Mouse (Mus musculus): ENCODE data around the gene Bpi. TPM values are rescaled to one million over a fixed set of nuclear protein-coding genes. Genes with fewer than 3 reads are reported as not detected.

The Bpi gene
- not detected in 2 replicates for polyA plus RNA-seq (2012; ENCODE audit: insufficient read depth, insufficient read length, missing spikeins)

GRCm38 (mm10) chr2:158258005-158258418 lies at the start of gene Bpi:
TSS of gene Bpi (plus strand) at chr2:158258094.
- H3K4me1 ChIP-seq (ENCODE audit: control insufficient read depth, insufficient read depth, insufficient read length, low read length), result no peaks in the 10 kb centered on the region; the same call in 1 of the 2 replicates
- no peak within 1 kb of the TSS for H3K27ac ChIP-seq (replicated peaks; ENCODE audit: low read depth, low read length)
- no peak within 1 kb of the TSS for H3K4me3 ChIP-seq (ENCODE audit: insufficient read depth, low read depth, low read length)

- H3K4me1 ChIP-seq (ENCODE audit: control insufficient read depth, insufficient read depth, insufficient read length, low read length), result no peaks in the 10 kb centered on the region
- H3K27ac ChIP-seq (replicated peaks; ENCODE audit: low read depth, low read length), result no peak overlapping the region
- H3K4me3 ChIP-seq (ENCODE audit: insufficient read depth, low read depth, low read length), result no peak overlapping the region
These were observed 48.1 kb upstream of the Bpi start for GRCm38 (mm10) chr2:158209776-158210175.

DNA sequence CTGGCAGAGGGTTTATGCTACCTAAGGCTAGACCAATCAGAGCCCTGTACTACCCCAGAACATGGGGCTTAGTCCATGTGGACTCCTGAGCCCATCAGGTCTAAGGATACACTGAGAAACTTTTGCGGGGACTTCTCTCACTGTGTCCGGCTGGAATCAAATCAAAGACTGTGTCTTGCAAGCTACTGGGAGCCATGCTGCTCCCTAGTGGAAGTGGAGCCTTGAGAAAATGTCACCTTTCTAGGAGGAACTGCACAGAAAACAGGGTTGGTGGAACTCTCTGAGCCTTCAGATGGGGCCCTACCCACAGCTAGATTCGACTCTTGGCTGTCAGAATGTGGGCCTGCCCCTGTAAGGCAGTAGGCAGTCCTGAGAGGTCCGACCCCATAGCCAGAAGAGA lies 47.4 kb upstream of the Bpi start:
- Histone ChIP-seq H3K4me1 (ENCODE audit: control insufficient read depth, insufficient read depth, insufficient read length, low read length) (no peaks in the 10 kb centered on the region), H3K27ac (replicated peaks; ENCODE audit: low read depth, low read length) (no peak overlapping the region), H3K4me3 (ENCODE audit: insufficient read depth, low read depth, low read length) (no peak overlapping the region)

- Histone ChIP-seq H3K27ac (replicated peaks; ENCODE audit: low read depth, low read length) (no peak overlapping the region), H3K4me3 (ENCODE audit: insufficient read depth, low read depth, low read length) (no peak overlapping the region), H3K4me1 (ENCODE audit: control insufficient read depth, insufficient read depth, insufficient read length, low read length) (no peaks in the 10 kb centered on the region)
These were observed 46.9 kb upstream of the Bpi start for GRCm38 (mm10) chr2:158210958-158211357.

DNA sequence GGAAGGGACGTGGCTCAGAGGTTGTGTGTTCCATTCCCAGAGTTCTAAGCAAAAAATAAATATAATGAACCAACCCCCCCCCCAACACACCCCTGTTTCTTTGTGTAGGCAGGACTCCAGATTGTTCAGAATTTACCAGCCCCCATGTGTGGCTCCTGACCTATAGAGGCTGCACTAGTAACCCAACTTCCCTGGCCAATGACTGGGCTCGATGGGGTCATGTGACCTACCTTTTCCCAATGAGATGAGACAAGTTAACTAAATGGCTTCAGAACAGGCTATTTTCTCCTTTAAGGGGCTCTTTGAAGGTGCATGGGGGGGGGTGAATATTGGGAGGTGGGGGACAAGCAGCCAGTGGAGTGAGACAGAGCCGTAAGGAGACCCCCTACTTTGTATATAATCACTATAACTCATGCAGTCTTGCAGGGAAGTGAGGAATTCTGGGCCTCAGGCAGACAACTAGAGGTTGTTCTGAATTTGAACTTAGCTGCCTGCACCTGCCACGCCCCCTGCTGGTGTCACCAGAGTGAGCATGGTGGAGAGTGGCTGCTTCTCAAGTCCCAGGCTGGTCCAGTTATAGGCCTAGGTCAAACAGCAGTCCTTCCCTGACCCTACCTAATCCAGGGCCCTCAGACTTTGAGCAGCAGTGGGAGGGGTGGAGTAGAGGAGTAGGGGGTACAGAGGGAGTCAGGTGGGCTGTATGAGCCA lies 46.0 kb upstream of the Bpi start:
- Histone ChIP-seq H3K4me3 (ENCODE audit: insufficient read depth, low read depth, low read length) (no peak overlapping the region), H3K4me1 (ENCODE audit: control insufficient read depth, insufficient read depth, insufficient read length, low read length) (no peaks in the 10 kb centered on the region), H3K27ac (replicated peaks; ENCODE audit: low read depth, low read length) (no peak overlapping the region)

GRCm38 (mm10) chr2:158215283-158216117 lies 42.4 kb upstream of the Bpi start:
- no peak overlapping the region for H3K27ac ChIP-seq (replicated peaks; ENCODE audit: low read depth, low read length)
- H3K4me3 ChIP-seq (ENCODE audit: insufficient read depth, low read depth, low read length), result no peak overlapping the region
- no peaks in the 10 kb centered on the region for H3K4me1 ChIP-seq (ENCODE audit: control insufficient read depth, insufficient read depth, insufficient read length, low read length)

GRCm38 (mm10) chr2:158216510-158216909 lies 41.4 kb upstream of the Bpi start:
- H3K4me3 ChIP-seq (ENCODE audit: insufficient read depth, low read depth, low read length), result no peak overlapping the region
- H3K27ac ChIP-seq (replicated peaks; ENCODE audit: low read depth, low read length), result no peak overlapping the region
- H3K4me1 ChIP-seq (ENCODE audit: control insufficient read depth, insufficient read depth, insufficient read length, low read length), result no peaks in the 10 kb centered on the region

- Histone ChIP-seq H3K4me3 (ENCODE audit: insufficient read depth, low read depth, low read length) (no peak overlapping the region), H3K4me1 (ENCODE audit: control insufficient read depth, insufficient read depth, insufficient read length, low read length) (no peaks in the 10 kb centered on the region), H3K27ac (replicated peaks; ENCODE audit: low read depth, low read length) (no peak overlapping the region)
These were observed 38.3 kb upstream of the Bpi start for GRCm38 (mm10) chr2:158219562-158219961.

DNA sequence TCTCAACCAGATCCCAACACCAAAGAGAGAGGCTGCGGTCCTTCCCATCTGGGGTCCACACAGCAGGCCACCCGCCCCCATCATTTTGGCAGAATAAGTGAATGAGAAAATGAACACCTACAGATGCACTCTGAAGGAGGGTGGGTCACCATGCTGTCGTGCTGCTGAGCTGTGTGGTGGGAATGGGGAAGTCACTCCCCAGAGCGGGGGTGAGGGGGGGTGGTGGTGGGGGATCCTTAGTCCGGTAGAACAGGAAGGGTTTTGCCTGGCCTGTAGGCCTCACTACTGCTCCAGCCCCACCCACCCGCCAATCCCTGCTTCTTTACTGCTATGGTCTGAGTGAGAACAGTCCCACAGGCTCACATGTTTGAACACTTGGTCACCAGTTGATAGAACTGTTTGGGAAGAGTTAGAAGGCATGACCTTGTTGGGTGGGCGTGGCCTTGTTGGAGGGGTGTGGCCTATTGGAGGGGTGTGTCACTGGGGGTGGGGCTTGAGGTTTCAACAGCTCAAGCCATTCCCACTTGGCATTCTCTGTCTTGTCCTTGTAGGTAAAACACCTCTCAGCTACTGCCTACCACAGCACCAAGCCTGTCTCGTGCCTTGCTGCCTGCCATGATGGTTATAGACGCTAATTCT lies 36.3 kb upstream of the Bpi start:
- Histone ChIP-seq H3K4me3 (ENCODE audit: insufficient read depth, low read depth, low read length) (no peak overlapping the region), H3K27ac (replicated peaks; ENCODE audit: low read depth, low read length) (no peak overlapping the region), H3K4me1 (ENCODE audit: control insufficient read depth, insufficient read depth, insufficient read length, low read length) (no peaks in the 10 kb centered on the region)

DNA sequence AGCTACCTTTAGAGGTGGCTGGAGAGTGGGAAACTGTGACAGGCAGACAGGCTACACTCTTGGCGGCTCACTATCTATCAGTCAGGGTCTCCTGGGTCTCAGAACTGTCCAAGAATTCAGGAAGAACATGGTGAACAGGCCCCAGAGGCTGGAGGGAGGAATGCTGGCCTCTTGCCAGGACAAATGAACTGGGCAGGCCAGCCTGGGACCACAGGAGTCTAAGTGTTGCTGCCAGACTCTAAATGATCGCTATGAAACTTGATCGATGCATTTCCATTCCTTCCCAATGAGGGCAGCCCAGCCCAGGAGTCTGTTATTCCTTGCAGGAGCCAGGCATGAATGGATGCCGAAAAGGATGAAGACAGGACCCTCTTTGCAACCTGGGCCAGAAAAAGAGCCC lies 35.2 kb upstream of the Bpi start:
- Histone ChIP-seq H3K27ac (replicated peaks; ENCODE audit: low read depth, low read length) (no peak overlapping the region), H3K4me3 (ENCODE audit: insufficient read depth, low read depth, low read length) (no peak overlapping the region), H3K4me1 (ENCODE audit: control insufficient read depth, insufficient read depth, insufficient read length, low read length) (no peaks in the 10 kb centered on the region)

- H3K4me1 ChIP-seq (ENCODE audit: control insufficient read depth, insufficient read depth, insufficient read length, low read length), result no peaks in the 10 kb centered on the region
- no peak overlapping the region for H3K27ac ChIP-seq (replicated peaks; ENCODE audit: low read depth, low read length)
- H3K4me3 ChIP-seq (ENCODE audit: insufficient read depth, low read depth, low read length), result no peak overlapping the region
These were observed 34.4 kb upstream of the Bpi start for GRCm38 (mm10) chr2:158223497-158223896.

- Histone ChIP-seq H3K27ac (replicated peaks; ENCODE audit: low read depth, low read length) (no peak overlapping the region), H3K4me1 (ENCODE audit: control insufficient read depth, insufficient read depth, insufficient read length, low read length) (no peaks in the 10 kb centered on the region), H3K4me3 (ENCODE audit: insufficient read depth, low read depth, low read length) (no peak overlapping the region)
These were observed 32.6 kb upstream of the Bpi start for GRCm38 (mm10) chr2:158225301-158225700.

DNA sequence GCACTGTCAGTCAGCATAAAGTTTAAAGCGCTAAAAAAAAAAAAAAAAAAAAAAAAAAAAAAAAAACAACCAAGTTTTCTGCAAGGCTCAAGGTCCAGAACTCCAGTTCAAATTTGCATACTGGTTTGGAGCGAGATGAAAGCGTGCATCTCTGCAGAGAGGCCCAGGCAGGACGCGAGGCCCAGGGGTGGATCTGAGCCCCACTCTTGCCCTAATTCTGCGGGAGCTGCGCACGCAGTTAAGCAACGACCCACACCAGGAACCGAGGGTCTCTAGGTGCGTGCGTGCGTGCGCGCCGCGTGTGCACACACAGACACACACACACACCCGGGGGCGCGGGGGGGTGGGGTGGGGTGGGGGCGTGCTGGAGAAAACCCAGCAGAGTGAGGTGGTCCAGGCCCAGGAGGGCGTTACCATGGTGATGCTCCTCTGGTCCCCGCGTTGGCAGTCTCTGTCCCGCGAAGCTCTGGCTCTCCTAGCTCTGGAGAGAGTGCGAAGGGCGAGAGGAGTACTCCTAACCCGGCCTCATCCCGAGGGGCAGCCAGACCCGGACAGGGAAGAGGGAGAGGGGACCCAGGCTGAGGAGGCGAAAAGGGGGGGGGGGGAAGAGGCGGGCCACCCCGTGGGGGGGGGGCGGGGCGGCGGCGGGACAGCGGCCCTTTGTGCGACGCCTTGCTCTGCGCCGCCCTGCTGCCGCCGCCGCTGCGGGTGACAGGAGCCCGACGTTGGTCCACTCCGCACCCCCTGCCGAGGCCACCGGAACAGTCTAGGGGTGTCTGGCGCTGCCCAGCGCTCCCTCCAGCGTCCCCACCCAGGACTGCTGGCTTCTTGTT lies 29.0 kb upstream of the Bpi start, which contains the start of gene D630003M21Rik:
Gene D630003M21Rik, minus strand, starts transcription at position 553 of the 833 bp plus-strand sequence.
- Histone ChIP-seq H3K4me3 (ENCODE audit: insufficient read depth, low read depth, low read length) (no peak within 1 kb of the TSS; the same call in 1 of the 2 replicates), H3K4me1 (ENCODE audit: control insufficient read depth, insufficient read depth, insufficient read length, low read length) (no peaks in the 10 kb centered on the region), H3K27ac (replicated peaks; ENCODE audit: low read depth, low read length) (no peak within 1 kb of the TSS)

DNA sequence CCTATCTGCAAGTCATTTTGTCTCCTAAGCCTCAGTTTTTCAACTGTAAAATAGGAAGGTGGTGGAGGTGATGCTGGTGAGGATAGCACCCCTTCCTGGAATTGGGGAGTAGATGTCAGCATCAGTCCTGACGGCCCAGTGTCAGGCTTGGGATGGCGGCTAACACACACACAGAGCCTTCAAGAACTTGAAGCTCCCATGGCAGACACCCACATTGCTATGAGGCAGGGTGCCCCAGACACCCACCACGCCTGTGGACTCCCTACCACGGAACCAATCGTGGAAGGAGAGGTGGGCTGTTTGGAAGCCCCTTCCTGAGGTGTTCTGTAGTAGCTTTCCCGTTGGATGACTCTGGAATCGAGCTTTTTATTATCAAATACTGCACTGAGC lies 28.4 kb upstream of the Bpi start:
- Histone ChIP-seq H3K27ac (replicated peaks; ENCODE audit: low read depth, low read length) (no peak overlapping the region), H3K4me1 (ENCODE audit: control insufficient read depth, insufficient read depth, insufficient read length, low read length) (no peaks in the 10 kb centered on the region), H3K4me3 (ENCODE audit: insufficient read depth, low read depth, low read length) (no peak overlapping the region)

DNA sequence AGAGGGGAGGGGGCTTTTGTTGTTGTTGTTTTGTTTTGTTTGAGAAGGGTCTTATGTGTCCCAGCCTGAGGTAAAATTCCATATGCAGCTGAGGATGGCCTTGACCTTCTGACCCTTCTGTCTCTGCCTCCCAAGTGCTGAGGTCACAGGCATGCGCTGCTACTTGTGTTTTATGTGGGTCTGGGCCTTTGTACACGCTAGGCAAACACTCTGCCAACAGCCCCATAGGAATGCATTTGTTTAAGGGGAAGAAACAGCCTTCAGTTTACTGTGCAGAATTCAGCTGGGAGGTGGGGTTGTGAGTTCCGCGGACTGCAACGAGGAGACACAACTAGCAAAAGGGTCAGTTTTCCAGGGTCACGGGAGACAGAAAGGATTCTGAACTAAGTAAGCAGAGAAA lies 27.3 kb upstream of the Bpi start:
- H3K4me1 ChIP-seq (ENCODE audit: control insufficient read depth, insufficient read depth, insufficient read length, low read length), result no peaks in the 10 kb centered on the region
- no peak overlapping the region for H3K4me3 ChIP-seq (ENCODE audit: insufficient read depth, low read depth, low read length)
- no peak overlapping the region for H3K27ac ChIP-seq (replicated peaks; ENCODE audit: low read depth, low read length)

Data from brown adipose tissue, adult 24 weeks (tissue).